Mouse (Mus musculus) brain, embryonic 14.5 days (tissue): ENCODE measurements around the gene Col13a1.

ENCODE experiments used
- CTCF ChIP-seq: fragments of 200-500 bp; IDR thresholded peaks from 2 replicates; pipeline ENCODE4 v1.5.1; 2012; ENCODE audit warnings: inconsistent platforms, mild to moderate bottlenecking, moderate library complexity, borderline replicate concordance; ENCODE audit not compliant: insufficient read depth, insufficient read length; ENCODE audit errors: extremely low read depth
- POLR2A ChIP-seq: fragments of 200-500 bp; IDR thresholded peaks from 2 replicates; pipeline ENCODE4 v1.6.1; 2012; ENCODE audit warnings: mild to moderate bottlenecking, inconsistent platforms, borderline replicate concordance; ENCODE audit not compliant: poor library complexity, insufficient read depth, insufficient read length, severe bottlenecking; ENCODE audit errors: extremely low read depth

DNA sequence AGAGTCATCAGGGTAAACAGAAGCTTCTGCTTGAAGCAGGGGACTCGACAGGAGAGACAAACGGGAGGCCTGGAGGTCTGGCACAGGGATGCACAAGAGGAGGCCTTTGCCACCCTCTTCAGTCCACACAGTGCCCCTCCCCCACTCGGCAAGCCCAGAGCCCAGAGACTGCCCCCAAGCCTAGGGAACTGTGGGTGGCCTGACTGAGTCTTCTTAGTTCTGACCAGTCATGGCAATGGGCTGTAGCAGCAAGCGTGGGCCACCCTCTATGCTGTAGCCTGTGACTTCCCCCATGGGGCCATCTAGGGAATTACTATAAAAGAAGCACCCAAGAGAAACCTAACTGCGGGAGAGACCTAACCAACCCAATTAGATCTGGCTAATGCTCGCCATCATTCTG is 1.9 kb downstream of the Col13a1 start:
- TF ChIP-seq CTCF = no peak
- TF ChIP-seq POLR2A = no peak
